Mouse (Mus musculus) naive thymus-derived CD4-positive, alpha-beta T cell, adult 5 months (primary cell): ENCODE results near the gene Lacc1. TPM values are rescaled to one million over a fixed set of nuclear protein-coding genes. Genes with fewer than 3 reads are reported as not detected.

Experiments
- polyA plus RNA-seq: library from polyadenylated mRNA; unstranded; fragments of 100-300 nt; shearing (Covaris generic); gene quantifications from one replicate; pipeline ENCODE4 v1.2.1, GENCODE M21; 2017

The Lacc1 gene
- polyA plus RNA-seq: 0.24 TPM

DNA sequence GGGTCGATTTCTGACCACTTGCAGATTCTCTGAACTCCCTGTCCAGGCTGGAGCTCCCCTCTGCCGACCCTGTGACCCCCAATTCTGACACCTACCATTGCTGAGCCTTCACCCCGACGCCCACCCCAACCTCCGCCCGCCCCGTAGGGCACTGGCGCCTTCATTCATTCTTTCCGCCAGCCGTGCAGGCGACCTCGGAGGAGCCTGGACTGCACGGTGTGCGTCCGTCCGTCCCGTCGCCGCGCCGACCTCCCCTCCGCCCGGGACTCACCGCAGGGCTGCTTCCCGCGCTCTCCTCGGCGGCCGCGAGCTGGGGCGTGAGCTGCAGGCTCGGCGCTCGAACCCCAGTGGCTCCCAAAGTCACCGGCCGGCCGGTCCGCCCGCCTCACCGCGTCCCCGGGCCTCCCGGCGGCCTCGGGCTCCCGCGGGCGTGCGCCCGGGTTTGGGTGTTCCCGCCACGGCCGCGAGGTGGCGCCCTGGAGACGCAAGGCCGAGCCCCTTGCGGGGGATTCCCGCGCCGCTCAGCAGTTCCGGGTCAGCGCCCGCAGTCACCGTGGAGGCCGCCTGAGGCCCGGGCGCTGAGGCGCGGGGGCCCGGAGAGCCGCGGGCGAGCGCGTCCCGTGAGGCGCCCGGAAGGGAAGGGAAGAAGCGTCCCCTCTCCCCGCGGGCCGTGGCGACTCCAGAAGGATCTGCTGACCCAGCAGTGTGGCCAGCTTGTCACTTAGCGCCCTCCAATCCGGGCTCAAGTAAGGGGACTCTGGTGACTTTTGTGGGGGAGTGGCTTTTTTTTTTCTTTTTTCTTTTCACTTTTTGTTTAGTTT is at the start of gene Lacc1, which contains the start of gene Ccdc122:
Gene Lacc1 (minus strand): TSS at position 679 of the 821 bp plus-strand sequence.
Gene Ccdc122 (plus strand): TSS at position 547 of the 821 bp plus-strand sequence.

Other genes starting within 250 kb of the Lacc1 start
- gene Ccdc122, start 132 bp downstream of the Lacc1 start, polyA plus RNA-seq: 0.71 TPM
- gene Enox1, start 119.9 kb upstream of the Lacc1 start, polyA plus RNA-seq: not detected